Mouse (Mus musculus): ENCODE data around the gene Gclc. TPM values are rescaled to one million over a fixed set of nuclear protein-coding genes. Genes with fewer than 3 reads are reported as not detected.

Gclc gene
- polyA plus RNA-seq, 1 experiment from 2014 or later: 16.4 TPM

- H3K4me3 ChIP-seq (ENCODE audit: low read length): peak overlapping the region; percentile 86
- peak overlapping the region; percentile 83 for H3K9ac ChIP-seq (ENCODE audit: low read length)
- no peak overlapping the region; the same call in 1 of the 2 replicates for H3K27ac ChIP-seq (ENCODE audit: low read length)
- H3K4me1 ChIP-seq (replicated peaks; ENCODE audit: control insufficient read depth, insufficient read depth, low read length): peaks cover 13% of the 10 kb centered on the region
- 8% methylated on average over 9 of the region's 9 CpGs for WGBS
- H3K36me3 ChIP-seq (ENCODE audit: control insufficient read depth, insufficient read depth, low read length): no peaks in the 10 kb centered on the region
- peak overlapping the region; percentile 83 for H3K4me2 ChIP-seq (ENCODE audit: low read depth, low read length)
- no peaks in the 10 kb centered on the region for H3K27me3 ChIP-seq (ENCODE audit: control insufficient read depth, insufficient read depth, low read depth, low read length)
- no peaks in the 10 kb centered on the region for H3K9me3 ChIP-seq (ENCODE audit: control insufficient read depth, low read length)
- ATAC-seq (ENCODE audit: low read depth): no peak
These were observed 1.1 kb downstream of the Gclc start for GRCm38 (mm10) chr9:77755403-77755784.

- peak overlapping the region; percentile 86 for H3K4me3 ChIP-seq (ENCODE audit: low read length)
- WGBS: 26% methylated on average over 9 of the region's 9 CpGs
- H3K9me3 ChIP-seq (ENCODE audit: control insufficient read depth, low read length): no peaks in the 10 kb centered on the region
- peak overlapping the region; percentile 83 for H3K4me2 ChIP-seq (ENCODE audit: low read depth, low read length)
- H3K4me1 ChIP-seq (replicated peaks; ENCODE audit: control insufficient read depth, insufficient read depth, low read length): peaks cover 13% of the 10 kb centered on the region
- H3K27me3 ChIP-seq (ENCODE audit: control insufficient read depth, insufficient read depth, low read depth, low read length): no peaks in the 10 kb centered on the region
- no peaks in the 10 kb centered on the region for H3K36me3 ChIP-seq (ENCODE audit: control insufficient read depth, insufficient read depth, low read length)
- no peak overlapping the region for H3K27ac ChIP-seq (ENCODE audit: low read length)
- H3K9ac ChIP-seq (ENCODE audit: low read length): no peak overlapping the region; the same call in 1 of the 2 replicates
- ATAC-seq (ENCODE audit: low read depth): no peak
These were observed 1.7 kb downstream of the Gclc start for GRCm38 (mm10) chr9:77756076-77756475.

- Histone ChIP-seq H3K4me1 (replicated peaks; ENCODE audit: control insufficient read depth, insufficient read depth, low read length) (peaks cover 13% of the 10 kb centered on the region), H3K4me2 (ENCODE audit: low read depth, low read length) (no peak overlapping the region), H3K9me3 (ENCODE audit: control insufficient read depth, low read length) (no peaks in the 10 kb centered on the region), H3K4me3 (ENCODE audit: low read length) (no peak overlapping the region), H3K9ac (ENCODE audit: low read length) (no peak overlapping the region), H3K27ac (ENCODE audit: low read length) (no peak overlapping the region), H3K27me3 (ENCODE audit: control insufficient read depth, insufficient read depth, low read depth, low read length) (no peaks in the 10 kb centered on the region), H3K36me3 (ENCODE audit: control insufficient read depth, insufficient read depth, low read length) (no peaks in the 10 kb centered on the region)
- 68% methylated on average over 1 of the region's 1 CpGs for WGBS
- ATAC-seq (ENCODE audit: low read depth): no peak
These were observed 3.0 kb downstream of the Gclc start for GRCm38 (mm10) chr9:77757331-77757730.

- H3K27ac ChIP-seq (ENCODE audit: low read length): no peak overlapping the region
- H3K36me3 ChIP-seq (ENCODE audit: control insufficient read depth, insufficient read depth, low read length): peaks cover 2% of the 10 kb centered on the region; the same call in 1 of the 2 replicates
- no peak for ATAC-seq (ENCODE audit: low read depth)
- no peak overlapping the region for H3K9ac ChIP-seq (ENCODE audit: low read length)
- no peaks in the 10 kb centered on the region for H3K9me3 ChIP-seq (ENCODE audit: control insufficient read depth, low read length)
- WGBS: 51% methylated on average over 8 of the region's 8 CpGs
- H3K4me1 ChIP-seq (replicated peaks; ENCODE audit: control insufficient read depth, insufficient read depth, low read length): peaks cover 13% of the 10 kb centered on the region
- H3K27me3 ChIP-seq (ENCODE audit: control insufficient read depth, insufficient read depth, low read depth, low read length): no peaks in the 10 kb centered on the region
- no peak overlapping the region for H3K4me2 ChIP-seq (ENCODE audit: low read depth, low read length)
- H3K4me3 ChIP-seq (ENCODE audit: low read length): no peak overlapping the region
These were observed 4.1 kb downstream of the Gclc start for GRCm38 (mm10) chr9:77758481-77758880.

- H3K27me3 ChIP-seq (ENCODE audit: control insufficient read depth, insufficient read depth, low read depth, low read length): no peaks in the 10 kb centered on the region
- H3K36me3 ChIP-seq (ENCODE audit: control insufficient read depth, insufficient read depth, low read length): peaks cover 4% of the 10 kb centered on the region
- no peak overlapping the region for H3K9ac ChIP-seq (ENCODE audit: low read length)
- H3K27ac ChIP-seq (ENCODE audit: low read length): no peak overlapping the region
- H3K4me3 ChIP-seq (ENCODE audit: low read length): no peak overlapping the region
- H3K9me3 ChIP-seq (ENCODE audit: control insufficient read depth, low read length): no peaks in the 10 kb centered on the region
- H3K4me2 ChIP-seq (ENCODE audit: low read depth, low read length): no peak overlapping the region
- peaks cover 13% of the 10 kb centered on the region for H3K4me1 ChIP-seq (replicated peaks; ENCODE audit: control insufficient read depth, insufficient read depth, low read length)
- WGBS: 76% methylated on average over 6 of the region's 6 CpGs
- ATAC-seq (ENCODE audit: low read depth): no peak
These were observed 4.8 kb downstream of the Gclc start for GRCm38 (mm10) chr9:77759111-77759510.

GRCm38 (mm10) chr9:77759756-77760155, 5.4 kb downstream of the Gclc start:
- Histone ChIP-seq H3K4me2 (ENCODE audit: low read depth, low read length) (no peak overlapping the region), H3K9me3 (ENCODE audit: control insufficient read depth, low read length) (no peaks in the 10 kb centered on the region), H3K9ac (ENCODE audit: low read length) (no peak overlapping the region), H3K4me1 (replicated peaks; ENCODE audit: control insufficient read depth, insufficient read depth, low read length) (peaks cover 13% of the 10 kb centered on the region), H3K27ac (ENCODE audit: low read length) (no peak overlapping the region), H3K4me3 (ENCODE audit: low read length) (no peak overlapping the region), H3K36me3 (ENCODE audit: control insufficient read depth, insufficient read depth, low read length) (peaks cover 8% of the 10 kb centered on the region), H3K27me3 (ENCODE audit: control insufficient read depth, insufficient read depth, low read depth, low read length) (no peaks in the 10 kb centered on the region)
- ATAC-seq (ENCODE audit: low read depth): no peak
- 70% methylated on average over 6 of the region's 6 CpGs for WGBS

- ATAC-seq (ENCODE audit: low read depth): no peak
- Histone ChIP-seq H3K4me1 (replicated peaks; ENCODE audit: control insufficient read depth, insufficient read depth, low read length) (0 out of 2 replicates have a peak, but pooled peaks cover 3% of the 10 kb centered on the region), H3K9me3 (ENCODE audit: control insufficient read depth, low read length) (no peaks in the 10 kb centered on the region), H3K27me3 (ENCODE audit: control insufficient read depth, insufficient read depth, low read depth, low read length) (no peaks in the 10 kb centered on the region), H3K4me2 (ENCODE audit: low read depth, low read length) (no peak overlapping the region), H3K4me3 (ENCODE audit: low read length) (no peak overlapping the region), H3K9ac (ENCODE audit: low read length) (no peak overlapping the region), H3K27ac (ENCODE audit: low read length) (no peak overlapping the region), H3K36me3 (ENCODE audit: control insufficient read depth, insufficient read depth, low read length) (peaks cover 8% of the 10 kb centered on the region)
- WGBS: 76% methylated on average over 8 of the region's 8 CpGs
These were observed 11.9 kb downstream of the Gclc start for GRCm38 (mm10) chr9:77766218-77766617.

- H3K9me3 ChIP-seq (ENCODE audit: control insufficient read depth, low read length): no peaks in the 10 kb centered on the region
- ATAC-seq (ENCODE audit: low read depth): peak; percentile 72
- H3K4me1 ChIP-seq (replicated peaks; ENCODE audit: control insufficient read depth, insufficient read depth, low read length): 0 out of 2 replicates have a peak, but pooled peaks cover 3% of the 10 kb centered on the region
- no peak overlapping the region for H3K4me2 ChIP-seq (ENCODE audit: low read depth, low read length)
- H3K9ac ChIP-seq (ENCODE audit: low read length): no peak overlapping the region
- no peak overlapping the region for H3K27ac ChIP-seq (ENCODE audit: low read length)
- H3K4me3 ChIP-seq (ENCODE audit: low read length): no peak overlapping the region
- 49% methylated on average over 3 of the region's 3 CpGs for WGBS
- H3K36me3 ChIP-seq (ENCODE audit: control insufficient read depth, insufficient read depth, low read length): peaks cover 8% of the 10 kb centered on the region
- H3K27me3 ChIP-seq (ENCODE audit: control insufficient read depth, insufficient read depth, low read depth, low read length): no peaks in the 10 kb centered on the region
These were observed 12.4 kb downstream of the Gclc start for GRCm38 (mm10) chr9:77766767-77767166.

GRCm38 (mm10) chr9:77770909-77771308, 16.6 kb downstream of the Gclc start:
- H3K4me3 ChIP-seq (ENCODE audit: low read length): no peak overlapping the region

GRCm38 (mm10) chr9:77771330-77771729, 17.0 kb downstream of the Gclc start:
- 76% methylated on average over 5 of the region's 5 CpGs for WGBS
- ATAC-seq (ENCODE audit: low read depth): no peak
- Histone ChIP-seq H3K27me3 (ENCODE audit: control insufficient read depth, insufficient read depth, low read depth, low read length) (no peaks in the 10 kb centered on the region), H3K9me3 (ENCODE audit: control insufficient read depth, low read length) (no peaks in the 10 kb centered on the region), H3K9ac (ENCODE audit: low read length) (no peak overlapping the region), H3K36me3 (ENCODE audit: control insufficient read depth, insufficient read depth, low read length) (0 out of 2 replicates have a peak, but pooled peaks cover 6% of the 10 kb centered on the region), H3K27ac (ENCODE audit: low read length) (no peak overlapping the region), H3K4me1 (replicated peaks; ENCODE audit: control insufficient read depth, insufficient read depth, low read length) (0 out of 2 replicates have a peak, but pooled peaks cover 3% of the 10 kb centered on the region), H3K4me2 (ENCODE audit: low read depth, low read length) (no peak overlapping the region), H3K4me3 (ENCODE audit: low read length) (no peak overlapping the region)

More at GRCm38 (mm10) chr9:77770909-77771308, 16.6 kb downstream of the Gclc start:
- Histone ChIP-seq H3K9ac (ENCODE audit: low read length) (no peak overlapping the region), H3K9me3 (ENCODE audit: control insufficient read depth, low read length) (no peaks in the 10 kb centered on the region), H3K4me2 (ENCODE audit: low read depth, low read length) (no peak overlapping the region), H3K36me3 (ENCODE audit: control insufficient read depth, insufficient read depth, low read length) (0 out of 2 replicates have a peak, but pooled peaks cover 3% of the 10 kb centered on the region), H3K27me3 (ENCODE audit: control insufficient read depth, insufficient read depth, low read depth, low read length) (no peaks in the 10 kb centered on the region), H3K4me1 (replicated peaks; ENCODE audit: control insufficient read depth, insufficient read depth, low read length) (0 out of 2 replicates have a peak, but pooled peaks cover 3% of the 10 kb centered on the region), H3K27ac (ENCODE audit: low read length) (no peak overlapping the region)
- ATAC-seq (ENCODE audit: low read depth): no peak
- WGBS: 68% methylated on average over 6 of the region's 6 CpGs

Measured in lung, embryonic 16.5 days (tissue).